Mouse (Mus musculus) lung, adult 2 months (tissue): Measurements from ENCODE around the gene Ppil4. TPM values are rescaled to one million over a fixed set of nuclear protein-coding genes. Genes with fewer than 3 reads are reported as not detected.

Source experiments
- DNase-seq: peaks from one replicate; pipeline ENCODE4 v3.0.0; 2022
- H3K4me1 ChIP-seq: fragments of 200-500 bp; 2 replicates; pipeline ENCODE4 v1.6.1; 2011; ENCODE audit warnings: low read length; ENCODE audit not compliant: control insufficient read depth, insufficient read depth
- H3K4me3 ChIP-seq: fragments of 200-500 bp; replicated peaks from 2 replicates; pipeline ENCODE3; 2011; ENCODE audit warnings: low read depth, mild to moderate bottlenecking, control low read depth, low read length; ENCODE audit errors: extremely low read depth
- CTCF ChIP-seq: fragments of 200-500 bp; IDR thresholded peaks from 2 replicates; pipeline ENCODE4 v1.5.1; 2011; ENCODE audit warnings: mild to moderate bottlenecking, low read length, control low read depth; ENCODE audit not compliant: insufficient read depth
- POLR2A ChIP-seq: fragments of 200-500 bp; IDR thresholded peaks from 2 replicates; pipeline ENCODE4 v1.6.1; 2011; ENCODE audit warnings: low read depth, mild to moderate bottlenecking, control low read depth, low read length, borderline replicate concordance; ENCODE audit errors: extremely low read depth
- WGBS: fragments of 180-500 bp; shearing (Covaris S2); methylation state at CpG from one replicate; pipeline ENCODE4 v1.1.7; 2018; 5-methylcytosine and 5-hydroxymethylcytosine counted together
- polyA plus RNA-seq: library from polyadenylated mRNA; depleted of rRNA; stranded (reverse); fragments of >200 nt; gene quantifications from 2 replicates; pipeline ENCODE4 v1.2.3, GENCODE M21; 2012

Gene Ppil4
- polyA plus RNA-seq, 1 experiment: 7.6 TPM

DNA sequence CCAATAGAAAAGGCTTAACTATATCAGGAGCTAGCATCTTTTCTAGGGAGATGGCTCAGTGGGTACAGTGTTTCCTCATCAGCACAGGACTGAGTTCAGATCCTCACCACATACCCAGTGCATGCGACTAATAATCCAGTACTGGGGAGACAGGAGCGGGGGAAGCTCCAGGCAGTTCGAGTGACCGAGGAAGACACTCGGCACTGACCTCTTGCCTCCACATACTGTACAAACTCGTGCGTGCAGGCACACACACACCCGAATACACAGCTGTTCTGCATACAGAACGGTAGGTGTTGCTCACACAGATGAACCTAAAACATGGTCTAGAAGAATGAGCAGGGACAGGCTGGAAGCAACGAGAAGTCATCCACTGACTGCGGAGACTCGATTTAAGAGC lies 29.3 kb downstream of the Ppil4 start:
- Histone ChIP-seq H3K4me1 (no peaks in the 10 kb centered on the region), H3K4me3 (no peak overlapping the region)
- TF ChIP-seq POLR2A (no peak), CTCF (no peak)
- 94% methylated on average over 12 of the region's 12 CpGs for WGBS
- no peak for DNase-seq

DNA sequence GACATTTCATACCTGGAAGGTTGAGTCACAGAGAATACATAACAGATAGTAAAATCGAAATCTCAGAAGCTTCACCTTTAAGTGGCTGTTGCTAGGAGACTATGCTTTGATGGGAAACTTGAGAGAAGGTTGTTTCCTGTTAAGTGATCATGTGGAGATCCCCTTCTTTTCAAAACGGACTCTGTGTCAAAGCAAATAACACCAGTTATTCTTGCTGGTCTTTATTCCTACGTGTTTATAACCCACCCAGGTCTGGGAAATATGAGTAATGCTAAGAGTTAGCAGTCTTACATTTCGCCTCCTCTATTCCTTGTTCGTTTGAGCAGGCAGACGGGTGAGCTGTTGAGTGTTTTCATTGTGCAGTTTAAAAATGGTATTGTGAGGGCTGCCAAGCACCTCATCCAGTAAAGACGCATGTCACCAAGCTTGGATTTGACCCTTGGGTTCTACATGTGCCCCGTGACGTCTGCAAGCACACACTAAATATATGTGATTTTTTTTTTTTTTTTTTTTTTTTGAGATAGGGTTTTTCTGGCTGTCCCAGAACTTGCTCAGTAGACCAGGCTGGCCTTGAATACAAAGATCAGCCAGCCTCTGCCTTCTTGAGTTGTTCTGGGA lies 32.1 kb downstream of the Ppil4 start:
- no peak for TF ChIP-seq CTCF
- H3K4me1 ChIP-seq: no peaks in the 10 kb centered on the region
- 66% methylated on average over 9 of the region's 9 CpGs for WGBS

DNA sequence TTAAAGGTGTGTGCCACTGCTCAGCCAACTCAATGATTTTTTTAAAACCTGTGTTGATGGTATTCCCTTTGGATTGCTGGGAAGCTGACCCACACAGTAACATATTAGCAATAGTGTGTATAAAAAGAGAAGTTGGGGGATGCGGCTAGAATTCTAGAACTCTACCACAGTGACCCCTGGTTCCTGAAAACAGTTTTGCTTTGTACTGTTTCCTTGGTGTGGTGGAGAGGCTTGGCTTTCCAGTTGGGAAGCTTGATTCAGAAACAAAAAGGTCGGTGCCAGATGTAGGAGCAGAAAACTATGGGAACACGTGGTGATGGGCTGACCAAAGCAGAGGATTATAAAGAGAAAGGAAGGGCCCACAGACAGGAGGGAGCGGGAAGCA lies 32.6 kb downstream of the Ppil4 start:
- WGBS: 84% methylated on average over 4 of the region's 4 CpGs
- no peak for TF ChIP-seq CTCF
- TF ChIP-seq POLR2A: no peak
- DNase-seq: no peak
- H3K4me3 ChIP-seq: no peak overlapping the region
- H3K4me1 ChIP-seq: no peaks in the 10 kb centered on the region

More for the DNA sequence above, 32.1 kb downstream of the Ppil4 start:
- no peak for DNase-seq
- no peak overlapping the region for H3K4me3 ChIP-seq

DNA sequence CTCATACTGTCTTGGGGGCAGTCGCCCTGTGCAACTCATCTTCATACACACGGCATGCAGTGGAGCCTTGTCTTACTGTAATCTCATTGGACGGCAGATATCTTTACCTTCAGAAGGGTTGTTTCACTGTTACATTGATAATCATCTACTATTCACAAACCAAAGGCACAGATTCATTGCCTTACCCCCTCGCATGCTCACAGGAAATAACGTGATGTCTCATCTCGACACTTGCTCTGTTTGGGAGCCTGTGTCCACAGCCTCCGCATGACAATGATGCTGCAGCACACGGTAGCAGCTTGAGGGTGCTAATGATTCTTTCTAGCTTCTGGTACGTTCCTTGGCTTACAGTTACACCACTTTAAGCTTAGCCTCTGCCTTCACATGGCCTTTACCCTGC lies 33.4 kb downstream of the Ppil4 start:
- 89% methylated on average over 9 of the region's 9 CpGs for WGBS
- no peak for DNase-seq
- no peaks in the 10 kb centered on the region for H3K4me1 ChIP-seq
- no peak overlapping the region for H3K4me3 ChIP-seq
- no peak for TF ChIP-seq POLR2A
- TF ChIP-seq CTCF: no peak

DNA sequence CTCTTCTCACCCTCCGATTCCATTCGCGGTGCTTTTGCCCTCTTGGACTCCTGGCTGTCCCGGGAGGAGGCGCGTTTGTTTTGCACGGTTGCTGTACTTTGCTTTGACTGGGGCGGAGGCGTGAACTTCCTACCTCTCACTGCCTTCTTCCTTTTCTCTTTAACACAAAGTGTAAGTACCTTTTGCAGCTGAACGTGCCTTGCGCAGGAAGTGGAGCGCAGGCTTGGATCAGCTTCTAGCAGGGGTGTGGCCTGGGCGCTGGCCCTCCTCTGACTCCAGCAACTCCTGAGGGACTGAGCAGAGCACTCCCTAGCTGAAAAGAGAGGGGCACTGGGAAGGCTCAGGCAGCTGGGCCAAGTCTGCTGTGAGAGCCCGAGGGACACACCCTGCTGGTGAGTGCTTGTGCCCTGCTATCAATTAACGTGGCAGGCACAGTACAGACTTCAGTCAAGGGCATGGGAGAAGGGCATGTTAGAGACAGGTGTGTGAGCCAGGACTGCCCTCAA lies 39.5 kb downstream of the Ppil4 start, which contains the start of gene Zc3h12d:
Gene Zc3h12d (plus strand): TSS at position 300 of the 506 bp plus-strand sequence.
- WGBS: 3% methylated on average over 15 of the region's 15 CpGs
- TF ChIP-seq CTCF: no peak
- H3K4me1 ChIP-seq: 0 out of 2 replicates have a peak, but pooled peaks cover 2% of the 10 kb centered on the region
- DNase-seq: peak; percentile 33
- H3K4me3 ChIP-seq: peak within 1 kb of the TSS; percentile 42

DNA sequence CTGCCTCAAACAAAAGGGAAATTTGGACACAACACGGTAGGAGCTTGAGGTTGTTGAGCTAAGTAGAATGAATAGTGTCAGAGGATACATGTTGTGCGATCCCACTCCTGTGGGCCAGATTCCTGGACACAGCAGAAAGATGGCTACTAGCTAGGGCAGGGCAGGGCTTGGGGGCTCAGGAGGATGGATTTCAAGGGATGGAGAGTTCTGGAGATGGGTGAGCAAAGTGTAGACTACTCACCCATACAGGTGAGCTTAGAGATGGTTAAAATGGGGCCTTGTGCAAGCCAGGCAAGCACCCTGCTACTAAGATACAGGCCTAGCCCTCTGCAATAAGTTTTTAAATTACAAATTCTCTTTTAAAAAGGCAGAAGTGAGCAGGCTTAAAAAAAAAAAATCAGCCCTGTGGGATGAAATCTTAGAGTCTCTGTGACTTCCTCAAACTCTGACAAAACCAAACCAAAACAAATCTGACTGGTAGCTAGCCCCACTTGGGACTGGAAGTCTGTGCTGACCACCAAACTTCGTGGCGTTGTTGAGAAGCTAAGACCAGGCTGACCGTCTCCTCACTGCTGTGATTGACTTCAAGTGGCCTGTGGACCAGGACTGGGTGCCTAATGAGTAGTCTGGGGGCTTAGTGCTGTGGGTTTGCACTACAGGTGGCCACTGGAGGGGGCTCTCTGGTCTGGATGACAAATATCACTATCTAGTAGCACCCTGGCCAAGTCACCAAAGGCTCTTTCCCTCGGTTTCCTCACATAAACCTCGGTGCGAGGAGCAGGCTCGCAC lies 40.9 kb downstream of the Ppil4 start:
- 0 out of 2 replicates have a peak, but pooled peaks cover 2% of the 10 kb centered on the region for H3K4me1 ChIP-seq
- TF ChIP-seq CTCF (no peak), POLR2A (no peak)
- H3K4me3 ChIP-seq: no peak overlapping the region
- WGBS: 81% methylated on average over 9 of the region's 9 CpGs
- DNase-seq: no peak

DNA sequence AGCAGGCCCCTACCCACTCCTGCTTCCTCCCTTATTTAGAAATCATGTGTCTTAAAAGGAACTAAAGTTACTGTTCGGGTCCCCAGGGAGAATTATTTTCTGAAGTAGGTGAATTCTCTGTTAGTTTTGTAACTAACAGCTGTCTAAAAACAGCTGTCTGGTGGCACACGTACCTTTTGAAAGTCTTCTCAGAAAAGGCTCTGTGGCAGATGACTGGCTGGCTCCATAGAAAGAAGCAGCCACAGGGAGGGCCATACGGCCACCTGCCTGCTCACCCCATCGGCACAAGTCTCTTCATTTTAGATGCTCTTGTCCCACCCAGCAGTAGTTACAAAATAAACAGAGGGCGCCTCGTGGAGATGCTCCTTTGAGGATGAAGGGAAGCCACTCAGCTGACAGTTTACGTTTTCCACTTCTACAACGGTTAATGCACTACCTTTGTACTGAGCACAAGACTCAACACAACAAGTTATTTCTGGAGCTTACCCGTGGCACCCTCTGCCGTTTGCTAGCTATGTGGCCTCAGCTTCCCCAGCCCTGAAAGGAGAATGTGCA lies 42.1 kb downstream of the Ppil4 start:
- Histone ChIP-seq H3K4me1 (0 out of 2 replicates have a peak, but pooled peaks cover 4% of the 10 kb centered on the region), H3K4me3 (no peak overlapping the region)
- DNase-seq: no peak
- no peak for TF ChIP-seq CTCF
- no peak for TF ChIP-seq POLR2A
- WGBS: 49% methylated on average over 10 of the region's 10 CpGs

DNA sequence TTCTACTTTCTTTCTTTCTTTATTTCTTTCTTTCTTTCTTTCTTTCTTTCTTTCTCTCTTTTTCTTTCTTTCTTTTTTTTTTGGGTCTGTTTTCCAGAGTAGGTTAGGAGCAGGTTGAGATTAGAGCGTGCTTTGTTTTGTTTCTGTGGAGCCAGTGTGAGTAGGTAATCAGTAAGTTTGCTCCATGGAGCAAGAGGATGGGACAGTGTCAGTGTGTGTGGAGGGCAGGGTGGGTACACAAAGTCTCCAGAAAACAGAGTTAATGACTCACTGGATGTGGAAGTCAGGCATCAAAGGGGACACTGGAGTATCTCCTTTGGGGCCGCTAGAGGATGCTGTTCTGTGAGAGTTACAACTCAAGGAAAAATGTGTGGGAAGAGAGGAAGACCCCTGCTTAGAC lies 44.2 kb downstream of the Ppil4 start:
- TF ChIP-seq POLR2A (no peak), CTCF (no peak)
- WGBS: 81% methylated on average over 2 of the region's 2 CpGs
- Histone ChIP-seq H3K4me1 (peaks cover 9% of the 10 kb centered on the region), H3K4me3 (no peak overlapping the region)
- no peak for DNase-seq

DNA sequence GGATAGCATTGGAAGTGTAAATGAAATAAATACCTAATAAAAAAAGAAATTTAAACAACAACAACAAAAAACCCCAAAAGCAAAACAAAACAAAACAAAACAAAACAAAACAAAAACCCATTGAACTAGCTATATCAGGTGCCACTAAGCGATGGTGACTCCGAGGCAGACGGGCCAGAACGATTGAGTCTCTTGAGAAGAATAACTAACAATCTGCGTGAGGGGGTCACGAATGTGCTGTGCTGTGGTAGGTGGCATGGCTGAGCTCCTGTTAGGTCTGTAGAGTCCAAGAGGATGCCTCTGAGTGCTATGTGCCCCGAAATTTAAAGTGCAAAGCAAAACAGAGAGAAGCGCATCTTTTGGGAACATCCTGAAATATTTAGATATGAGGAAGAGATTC lies 44.8 kb downstream of the Ppil4 start:
- WGBS: 89% methylated on average over 8 of the region's 8 CpGs
- no peak for TF ChIP-seq POLR2A
- no peak for TF ChIP-seq CTCF
- peaks cover 7% of the 10 kb centered on the region for H3K4me1 ChIP-seq
- DNase-seq: no peak
- no peak overlapping the region for H3K4me3 ChIP-seq
